Mouse (Mus musculus): ENCODE measurements at regions not wholly inside any gene's neighbourhood (a gene's known extent, or its start where the extent isn't known, plus 50 kb on each side); places are given as distances from the start of the nearest gene placed in this dataset.

DNA sequence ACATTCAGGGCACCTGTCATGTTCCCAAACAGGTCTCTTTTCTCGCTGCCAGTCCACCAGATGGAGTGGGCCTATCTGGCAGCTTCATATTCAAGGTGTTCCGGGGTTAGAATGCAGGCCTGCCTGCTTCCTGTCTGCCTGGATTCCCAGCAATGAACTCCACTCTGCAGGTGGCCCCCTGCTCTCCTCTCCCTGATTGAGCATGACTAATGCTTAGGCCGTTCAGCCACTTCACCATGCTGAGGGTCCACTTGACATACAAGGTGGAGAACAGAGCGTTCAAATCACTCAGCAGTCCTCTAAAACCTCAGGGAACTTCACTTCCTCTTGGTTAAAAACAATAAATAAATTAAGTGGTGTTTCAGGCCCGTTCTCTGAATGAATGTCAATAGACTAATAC, 112.1 kb upstream of the Ralgapa2 start:
- peak; percentile 45 for DNase-seq (ENCODE audit: low read depth, low spot score)

DNA sequence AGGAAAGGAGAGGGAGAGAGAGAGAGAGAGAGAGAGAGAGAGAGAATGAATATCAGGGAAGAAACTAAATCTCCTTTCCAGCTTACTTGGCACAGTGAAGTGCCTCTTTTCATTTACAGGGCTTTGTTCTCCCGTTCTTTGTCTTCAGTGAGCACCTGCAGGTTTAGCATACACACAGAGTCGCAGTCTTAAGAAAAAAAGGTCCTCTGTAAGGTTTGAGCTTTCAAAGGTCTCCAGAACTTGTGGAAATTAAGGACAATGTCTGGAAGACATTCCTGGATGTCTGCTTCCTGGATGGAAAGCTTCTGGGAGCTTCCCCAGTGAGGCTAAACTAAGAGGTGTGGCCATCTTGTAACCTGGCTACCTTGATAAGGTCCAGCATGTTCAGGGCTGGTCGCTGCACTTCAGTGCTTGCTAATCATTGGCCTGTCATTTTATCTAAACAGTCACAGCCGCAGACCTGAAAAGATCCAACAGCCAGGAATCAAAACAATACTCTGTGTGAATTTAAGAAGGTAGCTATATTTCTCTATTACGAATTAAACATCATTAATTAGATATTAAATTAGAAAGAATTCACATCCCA, 113.1 kb upstream of the Ralgapa2 start:
- DNase-seq (ENCODE audit: low read depth, low spot score), result peak; percentile 73

DNA sequence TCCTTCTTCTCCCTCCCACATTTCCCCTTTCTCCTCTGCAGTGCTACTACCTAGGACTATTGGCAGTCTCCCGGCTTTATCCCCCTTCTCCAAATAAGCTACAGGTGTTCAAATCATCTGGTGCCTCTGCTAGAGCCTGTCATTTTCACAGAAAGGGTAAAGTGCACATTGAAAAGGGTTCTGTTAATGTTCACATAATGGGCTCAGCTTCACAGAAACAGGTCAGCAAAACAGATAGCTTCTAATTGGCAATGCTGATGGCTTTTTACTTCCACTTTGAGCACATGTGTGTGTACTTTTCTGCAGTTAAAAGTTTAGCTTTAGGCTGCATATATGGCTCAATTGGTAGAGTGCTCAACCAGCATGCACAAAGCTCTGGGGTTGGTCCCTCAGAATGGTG, 114.4 kb upstream of the Ralgapa2 start:
- DNase-seq (ENCODE audit: low read depth, low spot score), result no peak

DNA sequence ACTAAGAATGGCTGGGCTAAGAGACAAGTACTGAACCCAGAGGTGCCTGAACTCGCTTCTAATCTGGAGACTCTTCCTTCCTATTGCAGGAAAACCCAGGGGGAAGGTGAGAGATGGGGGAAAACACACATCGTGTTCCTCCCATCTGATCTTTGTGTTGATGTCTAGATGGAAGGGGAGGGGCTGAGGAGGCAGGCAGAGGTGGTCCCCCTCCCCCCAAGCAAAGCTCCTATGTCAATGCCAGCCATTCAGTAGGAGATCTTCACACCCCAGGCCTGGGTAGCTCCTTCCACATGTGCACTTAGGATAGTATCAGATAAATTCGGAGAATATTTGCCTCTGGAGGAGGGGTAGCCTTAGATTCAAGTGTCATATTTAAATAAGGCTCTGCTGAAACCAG, 118.0 kb upstream of the Ralgapa2 start:
- peak; percentile 29 for DNase-seq (ENCODE audit: low read depth, low spot score)

DNA sequence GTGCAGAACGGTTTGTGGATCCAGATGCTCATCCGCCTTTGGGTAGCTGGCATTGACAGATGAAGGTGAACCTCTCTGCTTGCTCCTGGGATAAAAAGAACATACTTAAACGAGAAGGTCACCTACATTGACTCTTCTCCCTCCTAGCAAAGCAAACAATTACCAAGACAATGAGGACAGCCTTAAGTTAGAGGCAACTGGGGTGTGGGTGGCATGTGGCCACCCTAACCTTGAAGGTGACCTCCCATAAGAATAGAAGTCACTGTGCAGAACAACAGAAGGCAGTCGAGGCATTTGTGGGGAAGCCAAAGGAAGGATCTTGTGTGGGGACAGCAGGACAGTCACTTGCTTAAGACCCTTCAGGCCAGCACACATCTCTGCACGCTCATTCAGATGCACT, 119.0 kb upstream of the Ralgapa2 start:
- DNase-seq (ENCODE audit: low read depth, low spot score), result peak; percentile 81

DNA sequence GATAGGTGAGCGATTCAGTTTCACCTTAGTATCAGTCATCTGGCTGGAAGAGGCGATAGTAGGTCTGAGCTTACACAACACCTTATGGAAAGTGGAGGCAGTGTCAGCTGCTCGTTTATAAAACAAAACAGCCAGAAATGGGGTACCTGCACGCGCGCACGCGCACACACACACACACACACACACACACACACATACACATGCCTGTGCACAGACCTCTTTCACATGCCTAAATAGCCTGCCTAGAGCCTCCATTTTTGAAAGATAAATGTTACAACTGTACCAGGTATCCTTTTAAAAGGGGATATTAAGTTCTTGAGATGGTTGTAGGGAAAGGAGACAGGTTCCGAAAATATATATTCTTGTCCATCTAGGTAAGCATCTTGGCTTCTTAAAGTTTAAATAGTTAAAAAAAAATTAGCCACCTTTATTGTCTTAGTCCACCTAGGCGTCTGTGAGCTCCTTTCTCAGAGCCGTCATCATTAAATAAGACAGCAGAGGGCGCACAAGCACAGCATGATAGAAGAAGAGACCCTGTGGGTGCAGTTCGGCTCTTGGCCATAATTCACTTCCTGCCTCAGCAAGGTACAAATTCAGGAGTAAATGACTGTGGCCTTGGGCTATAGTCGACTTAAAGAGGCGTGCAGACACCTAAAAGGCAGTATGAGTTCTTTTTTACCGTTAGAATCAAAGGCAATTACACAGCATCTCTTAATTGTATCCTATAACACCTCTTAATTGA, 121.4 kb upstream of the Ralgapa2 start:
- peak; percentile 86 for DNase-seq (ENCODE audit: low read depth, low spot score)

DNA sequence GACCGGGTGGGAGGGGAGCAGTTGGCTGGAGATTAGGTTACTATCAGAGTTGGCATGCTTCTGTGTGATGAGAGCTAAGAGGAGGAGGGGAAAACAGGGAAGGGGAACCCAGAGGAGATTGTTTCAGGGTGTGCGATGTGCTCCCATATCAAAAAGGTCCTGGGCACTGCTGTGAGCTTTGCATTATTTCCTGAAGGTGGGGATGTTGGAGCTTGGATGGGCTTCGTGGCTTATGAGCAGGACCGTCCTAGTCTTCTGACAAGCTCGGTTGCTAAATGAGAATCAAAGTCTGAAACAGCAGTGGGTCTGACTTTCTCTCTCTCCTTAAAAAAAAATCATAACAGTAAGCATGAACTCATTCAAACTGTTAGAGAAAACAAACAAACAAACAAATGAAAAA, 125.4 kb upstream of the Ralgapa2 start:
- no peak for DNase-seq (ENCODE audit: low read depth, low spot score)

DNA sequence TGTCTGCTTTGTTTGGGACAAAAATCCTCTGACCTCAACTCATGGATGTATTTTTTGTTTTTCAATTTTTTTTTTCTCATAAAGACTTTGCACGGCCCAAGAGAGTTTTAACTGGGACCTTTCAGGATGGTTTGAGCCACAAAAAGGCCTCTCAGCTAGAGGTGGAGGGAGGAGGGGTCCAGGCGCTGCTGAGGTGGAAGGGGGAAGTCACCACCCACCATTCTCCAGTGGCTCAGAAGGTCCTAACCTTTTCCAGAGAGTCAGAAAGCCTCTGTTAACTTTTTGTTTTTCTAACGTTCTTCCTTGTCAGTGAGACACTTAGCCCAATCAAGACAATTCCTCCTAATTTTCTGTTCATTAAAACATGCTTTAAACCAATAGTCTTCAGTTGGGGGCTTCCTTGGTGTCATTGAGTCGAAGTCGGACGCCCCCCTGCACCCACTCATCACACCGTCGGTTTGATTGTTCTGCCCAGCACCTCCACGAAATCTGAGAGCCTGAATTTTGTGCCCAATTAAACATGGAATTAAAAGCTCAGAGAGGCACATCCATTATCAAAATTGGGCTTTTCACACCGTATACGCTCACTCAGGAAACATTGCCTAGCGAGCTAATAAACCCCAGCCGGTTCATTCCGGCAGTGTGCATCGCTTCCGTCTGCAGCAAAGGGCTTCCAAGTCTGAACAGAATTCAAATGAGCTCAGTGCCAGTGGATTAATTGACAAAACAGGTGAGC, 134.3 kb upstream of the Ralgapa2 start:
- DNase-seq (ENCODE audit: low read depth, low spot score), result no peak

DNA sequence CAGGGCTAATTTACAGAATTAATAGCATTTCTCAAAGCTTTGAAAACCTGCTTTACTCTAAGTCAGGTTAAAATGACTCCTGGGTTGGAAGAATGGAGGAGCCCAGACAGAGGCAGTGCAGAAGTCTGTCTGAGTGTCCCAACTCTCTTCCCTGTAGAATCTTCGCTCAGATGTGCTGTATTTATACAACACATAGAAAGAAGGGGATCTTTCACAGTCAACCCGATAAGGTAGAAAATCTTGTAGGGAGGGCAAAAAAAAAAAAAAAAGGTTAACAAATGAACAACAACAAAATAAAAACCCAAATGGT, 134.8 kb upstream of the Ralgapa2 start:
- no peak for DNase-seq (ENCODE audit: low read depth, low spot score)

DNA sequence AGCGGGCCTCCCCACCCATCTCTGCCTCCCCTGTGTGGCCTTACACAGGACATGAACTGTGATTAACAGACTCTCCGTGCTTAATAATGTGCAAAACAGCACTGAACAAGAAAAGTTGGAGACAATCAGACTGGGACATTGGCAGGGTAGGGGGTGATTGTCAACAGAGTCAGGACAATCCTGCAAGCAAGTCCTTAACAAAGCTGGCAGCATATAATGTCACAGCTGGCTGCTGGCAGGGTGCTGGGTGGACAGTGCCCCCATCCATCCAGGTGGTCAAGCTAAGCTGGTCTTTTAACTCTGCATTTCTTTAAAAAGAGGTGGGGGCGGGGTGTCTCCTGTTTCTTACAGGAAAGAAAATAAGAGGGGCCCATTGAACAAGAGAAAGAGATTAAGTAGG, 149.2 kb upstream of the Ralgapa2 start:
- DNase-seq (ENCODE audit: low read depth, low spot score), result no peak

DNA sequence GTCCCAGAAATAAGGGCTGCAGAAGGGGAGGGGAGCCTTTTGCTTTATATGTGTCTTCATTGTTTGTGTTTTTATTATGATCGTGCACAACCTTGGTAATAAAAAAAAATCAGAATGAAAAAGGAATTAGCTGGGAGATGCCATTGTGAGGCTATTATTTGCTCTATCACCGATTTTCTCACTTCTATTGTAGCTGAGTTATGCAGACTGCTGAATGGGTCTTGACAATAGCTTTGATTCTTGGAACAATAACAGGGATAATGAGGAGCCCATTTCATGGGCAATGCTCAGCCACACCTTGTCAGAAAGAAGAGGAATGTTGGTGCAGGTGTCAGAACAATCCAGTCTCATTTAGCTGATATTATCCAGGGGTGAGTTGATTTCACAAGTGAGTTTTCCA, 160.6 kb upstream of the Ralgapa2 start:
- peak; percentile 40 for DNase-seq (ENCODE audit: low read depth, low spot score)

DNA sequence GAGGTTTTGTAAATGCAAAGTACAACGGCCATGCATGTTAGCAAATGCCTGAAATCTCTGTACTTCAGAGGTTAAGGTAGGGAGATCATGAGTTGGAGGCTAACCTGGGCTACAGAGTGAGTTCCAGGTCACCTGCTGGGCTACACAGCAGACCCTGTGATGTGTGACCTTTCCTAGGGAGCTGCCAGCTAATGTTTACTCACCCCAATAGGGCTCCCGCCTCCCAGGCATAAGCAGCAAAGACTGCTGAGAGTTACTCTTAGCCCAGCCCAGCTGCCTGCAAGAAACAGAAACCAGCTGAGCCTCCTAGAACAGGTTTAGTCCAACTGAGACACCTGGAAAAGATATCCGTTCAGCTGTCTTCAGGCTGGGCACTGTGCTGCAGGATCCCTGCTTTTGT, 169.8 kb upstream of the Ralgapa2 start:
- no peak for DNase-seq (ENCODE audit: low read depth, low spot score)

DNA sequence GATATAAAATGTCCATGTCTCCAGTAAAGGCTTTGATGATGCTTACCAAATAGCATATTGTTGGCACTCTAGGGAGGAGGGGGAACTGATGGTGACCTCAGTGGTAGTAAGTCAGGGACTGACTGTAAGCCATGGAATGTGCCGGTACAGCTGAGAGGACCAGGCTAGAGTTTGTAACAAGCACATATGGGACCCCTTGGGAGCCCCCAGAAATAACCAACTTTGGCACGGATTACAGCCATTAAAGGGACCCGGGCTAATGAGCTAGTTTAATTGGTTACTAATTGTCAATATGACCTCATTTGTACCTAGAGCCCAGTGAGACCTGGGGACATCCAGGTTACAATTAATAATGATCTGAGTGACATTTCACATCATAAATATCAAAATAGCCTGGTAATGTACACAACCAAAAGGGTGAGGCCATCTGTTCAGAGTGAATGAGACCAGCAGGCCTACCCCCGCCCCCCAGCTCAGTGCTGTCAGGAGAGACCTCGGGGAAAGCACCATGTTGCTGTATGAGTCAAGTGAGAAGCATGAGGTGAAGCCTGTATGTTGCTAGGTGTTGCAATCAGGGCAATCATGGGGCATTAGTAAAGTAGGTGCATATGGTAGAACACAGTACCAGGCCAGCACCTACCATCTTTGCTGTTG, 169.7 kb upstream of the Kiz start:
- no peak for DNase-seq (ENCODE audit: low read depth, low spot score)

DNA sequence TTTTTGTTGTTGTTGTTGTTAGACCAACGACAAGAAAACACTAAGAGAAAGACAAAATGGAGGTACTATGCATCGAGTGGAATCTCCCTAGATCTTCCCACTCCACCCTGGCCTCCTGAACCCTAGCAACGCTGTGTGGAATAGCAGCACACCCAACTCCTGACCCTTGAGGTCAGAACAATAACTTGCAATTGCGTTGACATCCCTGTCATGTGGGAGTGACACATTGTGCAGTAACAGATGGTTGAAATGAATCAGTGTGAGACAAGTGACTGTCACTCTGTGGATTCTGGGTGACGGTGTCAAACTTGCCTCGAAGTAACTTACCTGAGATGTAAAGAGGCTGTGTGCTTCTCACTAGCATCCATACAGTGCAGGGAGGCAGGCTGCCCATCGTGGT, 167.1 kb upstream of the Kiz start:
- DNase-seq (ENCODE audit: low read depth, low spot score), result no peak

DNA sequence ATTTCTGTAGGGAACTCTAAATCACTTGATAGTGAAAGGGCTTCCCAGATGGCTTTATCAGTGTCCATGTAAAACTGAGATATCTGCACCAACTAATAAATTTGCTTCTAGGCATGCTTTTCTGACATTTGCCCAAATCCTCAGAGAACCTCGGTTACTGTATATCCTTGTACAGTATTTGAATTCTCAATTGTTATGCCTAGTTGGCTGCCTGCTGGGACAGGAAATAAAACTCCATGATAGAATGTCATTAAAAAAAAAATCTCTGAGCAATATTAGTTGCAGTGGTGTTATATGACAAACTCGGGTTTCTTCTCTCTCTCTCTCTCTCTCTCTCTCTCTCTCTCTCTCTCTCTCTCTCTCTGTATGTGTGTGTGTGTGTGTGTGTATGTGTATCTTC, 162.2 kb upstream of the Kiz start:
- no peak for DNase-seq (ENCODE audit: low read depth, low spot score)

DNA sequence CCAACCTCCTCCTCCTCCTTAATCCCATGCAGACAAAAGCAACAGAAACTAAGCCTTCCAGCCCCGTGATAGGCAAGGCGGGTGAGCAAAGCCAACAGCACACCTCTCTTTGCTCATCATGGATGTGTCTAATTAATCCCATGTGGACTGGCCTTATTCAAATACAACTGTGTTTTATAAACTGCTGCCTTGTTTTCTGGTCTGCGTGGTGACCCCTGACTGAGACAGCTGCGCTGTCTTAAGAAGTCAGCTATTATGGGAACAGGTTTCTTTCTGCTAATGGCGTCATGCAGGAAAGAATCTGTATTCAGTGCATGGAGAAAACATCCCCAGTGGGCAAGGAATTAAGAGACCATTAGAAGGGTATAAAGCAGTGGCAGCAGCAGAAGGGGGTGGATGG, 161.6 kb upstream of the Kiz start:
- DNase-seq (ENCODE audit: low read depth, low spot score), result no peak

DNA sequence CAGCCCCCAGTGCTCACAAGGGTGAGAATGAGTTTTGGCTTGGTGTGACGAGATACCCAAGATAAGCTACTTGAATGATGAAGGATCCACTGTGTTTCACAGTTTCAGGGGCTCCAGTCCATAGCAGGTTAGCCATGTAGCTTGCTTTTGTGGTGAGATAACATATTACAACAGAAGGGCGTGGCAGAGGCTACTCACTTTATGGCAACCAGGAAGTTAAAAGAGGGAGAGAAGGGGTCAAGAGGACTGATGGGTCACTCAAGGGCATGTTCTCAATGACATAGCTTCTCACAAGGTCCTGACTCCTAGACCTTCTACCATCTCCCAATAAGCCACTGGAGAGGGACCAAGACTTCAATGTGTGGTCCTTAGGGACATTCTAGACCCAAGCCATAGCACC, 159.4 kb upstream of the Kiz start:
- no peak for DNase-seq (ENCODE audit: low read depth, low spot score)

DNA sequence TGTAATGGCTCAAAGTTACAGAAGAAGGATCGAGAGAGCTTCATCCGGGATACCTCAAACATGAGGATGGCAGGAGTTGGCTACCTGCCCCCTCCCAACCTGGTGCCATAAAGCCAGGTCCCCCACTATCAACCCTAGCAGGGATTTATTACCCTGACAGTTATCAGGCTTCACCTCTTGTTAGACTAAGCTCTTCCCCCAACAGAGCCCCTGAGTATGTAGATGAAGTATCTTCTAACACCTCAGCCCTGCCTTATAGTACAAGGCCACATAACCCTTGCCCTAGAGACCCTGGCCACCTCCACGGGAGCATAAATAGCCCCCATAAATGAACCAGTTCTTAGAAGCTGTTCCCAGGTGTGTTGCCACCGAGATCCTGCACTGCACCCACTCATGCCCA, 158.9 kb upstream of the Kiz start:
- no peak for DNase-seq (ENCODE audit: low read depth, low spot score)

DNA sequence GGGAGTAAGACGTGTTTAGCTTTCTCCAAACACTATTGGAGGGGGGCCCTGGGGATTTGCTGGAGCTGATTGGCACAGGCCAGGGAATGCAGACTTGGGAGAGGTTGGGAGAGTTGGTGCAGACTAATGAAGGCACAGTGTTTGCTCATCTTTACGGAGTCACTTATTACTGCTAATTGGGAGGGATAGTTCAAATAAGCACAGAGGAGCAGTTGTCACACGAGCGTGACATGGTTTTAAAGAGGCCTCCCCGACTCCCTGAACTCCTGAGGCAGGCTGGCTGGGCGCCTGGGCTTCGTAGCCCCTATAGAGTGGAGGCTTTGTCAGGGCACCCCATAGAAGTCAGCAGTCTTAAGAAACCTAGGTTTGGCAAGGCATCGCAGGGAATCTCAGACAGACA, 145.0 kb upstream of the Kiz start:
- no peak for DNase-seq (ENCODE audit: low read depth, low spot score)

DNA sequence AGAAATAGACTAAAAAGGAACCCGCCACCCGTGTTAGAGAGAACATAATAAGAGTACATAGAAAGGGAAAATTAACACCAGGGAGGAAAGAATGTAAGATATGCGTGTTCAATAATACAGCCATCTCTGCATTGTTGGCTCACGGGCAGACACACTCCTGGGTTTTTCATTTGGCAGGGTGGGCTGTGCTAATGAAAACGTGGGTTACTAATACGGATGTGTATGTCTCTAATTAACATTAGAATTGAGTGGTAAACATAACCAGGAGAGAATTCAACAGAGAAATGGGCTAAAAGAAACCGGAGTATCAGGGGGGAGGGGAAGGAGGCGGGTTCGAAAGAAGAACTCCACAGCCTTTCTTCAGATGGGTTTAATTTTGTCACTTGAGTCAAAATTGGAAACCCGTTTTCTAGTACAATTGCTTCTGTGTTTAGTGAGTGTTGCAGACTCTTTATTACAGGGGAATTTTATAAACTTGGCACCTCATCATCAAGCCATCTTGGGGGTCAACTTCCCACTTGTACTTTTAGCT, 134.4 kb upstream of the Kiz start:
- peak; percentile 8 for DNase-seq (ENCODE audit: low read depth, low spot score)

DNA sequence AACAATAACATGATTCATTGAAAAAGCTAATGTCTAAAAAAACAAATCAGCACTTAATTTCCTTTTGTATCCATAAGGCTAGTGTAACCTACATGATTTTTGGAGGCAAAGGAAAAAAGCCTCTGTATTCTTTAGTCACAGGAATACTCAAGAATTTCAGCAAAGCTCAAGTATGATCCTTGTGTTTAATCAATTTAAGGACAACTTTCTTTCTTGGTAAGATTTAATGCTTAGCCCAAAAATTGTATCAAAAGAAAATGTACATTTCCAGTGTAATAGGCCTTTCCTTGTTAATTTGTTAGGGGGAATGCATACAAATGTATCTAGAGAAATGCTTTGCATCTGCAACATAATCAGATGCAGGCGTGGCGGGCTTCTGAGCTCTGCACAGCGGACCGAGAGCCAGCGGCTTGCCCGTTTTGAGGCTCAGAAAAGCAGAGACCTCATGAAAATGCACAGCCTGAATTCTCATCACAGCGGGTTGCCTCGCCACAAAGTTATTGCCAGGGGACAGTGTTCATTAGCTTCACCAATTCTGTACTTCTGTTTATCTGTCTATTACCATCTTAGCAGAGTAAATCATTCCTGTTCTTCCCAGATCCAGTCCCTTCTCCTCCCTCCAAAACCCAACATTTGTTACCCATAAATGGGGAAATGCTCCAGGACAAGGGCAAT, 133.2 kb upstream of the Kiz start:
- DNase-seq (ENCODE audit: low read depth, low spot score), result peak; percentile 14

DNA sequence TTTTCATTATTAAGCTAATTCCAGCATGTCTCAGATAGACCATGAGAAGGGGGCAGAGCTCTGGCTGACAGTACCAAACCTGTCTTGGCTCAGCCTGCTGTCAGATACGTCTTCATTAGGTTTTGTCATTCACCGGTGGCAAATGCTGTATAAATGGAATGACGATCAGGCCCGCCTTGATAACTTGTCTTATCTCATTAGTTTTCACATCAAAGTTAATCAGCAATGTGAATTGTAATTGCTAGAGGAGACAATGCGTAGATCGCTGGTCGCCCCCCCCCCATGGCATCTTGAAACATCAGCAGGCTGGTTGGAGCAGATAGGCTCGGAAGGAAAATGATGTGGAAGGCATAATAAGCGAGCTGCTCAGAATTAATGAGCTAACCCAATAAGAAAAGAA, 132.5 kb upstream of the Kiz start:
- no peak for DNase-seq (ENCODE audit: low read depth, low spot score)
